Mouse (Mus musculus) adrenal gland, adult 10 weeks (tissue): ENCODE results near the gene Ntan1. TPM values are rescaled to one million over a fixed set of nuclear protein-coding genes. Genes with fewer than 3 reads are reported as not detected.

ENCODE experiments used
- polyA plus RNA-seq: library from polyadenylated mRNA; stranded (reverse); fragments of 350-450 nt; fragmentation: Illumina TruSeq; extraction: RNeasy Lipid Tissue Mini Kit (QIAGEN cat#74804); gene quantifications from one replicate; pipeline ENCODE4 v1.2.3, GENCODE M21; 2014; ENCODE audit warnings: low read depth, low replicate concordance

Ntan1 gene
- 73.6 TPM for polyA plus RNA-seq

GRCm38 (mm10) chr16:13818560-13819393 is at the start of gene Ntan1:
TSS of gene Ntan1 (plus strand) at chr16:13818845.

DNA sequence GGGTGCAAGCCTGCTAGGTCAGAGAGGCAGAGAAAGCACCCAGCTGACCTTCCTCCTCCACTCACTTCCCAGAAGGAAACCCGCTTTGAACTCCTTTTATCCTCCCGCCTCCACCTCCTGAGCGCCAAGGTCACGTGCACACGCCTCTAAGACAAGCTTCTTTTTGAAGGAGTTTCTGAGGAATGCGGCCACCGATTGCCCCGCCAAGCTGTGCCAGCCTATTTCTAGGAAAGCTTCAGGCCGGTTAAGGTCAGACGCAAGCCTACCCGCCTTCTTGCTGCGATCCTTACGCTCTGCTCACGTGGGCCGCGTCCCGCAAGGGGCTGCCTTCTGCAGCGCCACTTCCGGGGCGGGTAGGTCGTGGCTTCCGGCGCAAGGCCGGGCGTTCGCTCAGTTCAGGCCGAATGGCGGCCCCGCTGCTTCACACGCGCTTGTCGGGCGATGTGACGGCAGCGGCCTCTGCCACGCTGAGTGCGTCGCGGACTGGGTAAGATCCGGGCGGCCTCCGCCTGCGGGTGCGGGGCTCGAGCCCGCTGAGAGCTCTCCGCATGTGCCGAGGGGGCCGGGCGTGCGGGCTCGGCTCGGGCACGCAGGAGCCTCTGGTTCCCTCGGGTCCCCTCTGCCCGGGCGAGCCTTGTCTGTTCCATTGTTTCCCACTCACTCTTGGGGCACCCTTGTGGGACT is 38.1 kb upstream of the Ntan1 start, which contains the start of gene Rrn3:
TSS of gene Rrn3 (plus strand) at position 356 of the 684 bp plus-strand sequence.

Other genes with a start within 250 kb of the Ntan1 start
- 59.3 TPM for gene Parn, start 150.7 kb upstream of the Ntan1 start, polyA plus RNA-seq
- 40.2 TPM for gene Bfar, start 147.0 kb upstream of the Ntan1 start, polyA plus RNA-seq
- gene 3110001I22Rik, start 146.9 kb upstream of the Ntan1 start, polyA plus RNA-seq, result 15.4 TPM
- gene Pla2g10, start 87.9 kb upstream of the Ntan1 start, polyA plus RNA-seq, result not detected
- 79.5 TPM for gene Rrn3, start 38.1 kb upstream of the Ntan1 start, polyA plus RNA-seq
- gene Pdxdc1, start 84.3 kb downstream of the Ntan1 start, polyA plus RNA-seq, result 100 TPM
- 61.1 TPM for gene Mpv17l, start 84.3 kb downstream of the Ntan1 start, polyA plus RNA-seq
- 0.52 TPM for gene 2900011O08Rik, start 167.8 kb downstream of the Ntan1 start, polyA plus RNA-seq
- not detected for gene Ifitm7, start 168.0 kb downstream of the Ntan1 start, polyA plus RNA-seq